Mouse (Mus musculus): ENCODE results near the gene 4930535I16Rik. TPM values are rescaled to one million over a fixed set of nuclear protein-coding genes. Genes with fewer than 3 reads are reported as not detected.
A peak's percentile ranks its signal among the peaks of the same experiment; 100 is the strongest.

The 4930535I16Rik gene
- polyA plus RNA-seq, 1 experiment: not detected

- H3K4me3 ChIP-seq (ENCODE audit: low read depth, low read length): no peak overlapping the region
- peaks cover 8% of the 10 kb centered on the region for H3K36me3 ChIP-seq (ENCODE audit: control insufficient read depth, insufficient read depth, low read length, poor library complexity, severe bottlenecking)
- H3K4me1 ChIP-seq (ENCODE audit: control insufficient read depth, insufficient read depth, low read length): no peaks in the 10 kb centered on the region
- no peaks in the 10 kb centered on the region for H3K27me3 ChIP-seq (ENCODE audit: control insufficient read depth, insufficient read depth, low read length, poor library complexity, severe bottlenecking)
- no peak overlapping the region for H3K9ac ChIP-seq (ENCODE audit: low read depth, poor library complexity, severe bottlenecking)
- TF ChIP-seq EP300 (IDR thresholded peaks at IDR 0.05; ENCODE audit: insufficient read depth, low read depth, low read length) (no peak), POLR2A (IDR thresholded peaks at IDR 0.05; ENCODE audit: insufficient read depth, low read length) (no peak), CTCF (IDR thresholded peaks at IDR 0.05; ENCODE audit: low read depth, low read length) (peak; percentile 25)
- no peaks in the 10 kb centered on the region for H3K9me3 ChIP-seq (replicated peaks; ENCODE audit: control insufficient read depth, insufficient read depth, low read length, poor library complexity, severe bottlenecking)
- no peak overlapping the region for H3K27ac ChIP-seq (ENCODE audit: insufficient read depth, low read length)
Observed at GRCm38 (mm10) chr4:123939838-123940237, 22.0 kb upstream of the 4930535I16Rik start.

DNA sequence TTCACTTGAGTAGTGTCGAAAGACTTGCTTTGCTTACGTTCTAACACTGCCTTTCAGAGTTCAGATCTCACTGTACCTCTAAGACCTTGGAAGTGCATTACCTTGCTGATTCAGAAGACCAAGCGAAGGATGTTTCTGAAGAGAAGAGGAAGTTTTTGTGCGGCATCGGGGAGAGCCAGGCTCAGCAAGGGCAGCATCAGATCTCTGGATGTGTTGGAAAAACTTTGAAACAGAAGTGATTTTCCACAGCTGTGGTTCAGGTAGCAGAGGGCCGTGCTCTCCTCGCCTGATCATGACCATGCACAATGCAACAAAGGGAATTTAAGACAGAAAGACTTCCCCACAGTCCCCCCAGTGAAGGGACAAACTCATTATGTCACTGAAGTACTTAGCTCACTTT is 18.2 kb upstream of the 4930535I16Rik start:
- no peak overlapping the region for H3K9ac ChIP-seq (ENCODE audit: low read depth, poor library complexity, severe bottlenecking)
- H3K27ac ChIP-seq (ENCODE audit: insufficient read depth, low read length): no peak overlapping the region
- H3K4me1 ChIP-seq (ENCODE audit: control insufficient read depth, insufficient read depth, low read length): no peaks in the 10 kb centered on the region
- no peaks in the 10 kb centered on the region for H3K9me3 ChIP-seq (replicated peaks; ENCODE audit: control insufficient read depth, insufficient read depth, low read length, poor library complexity, severe bottlenecking)
- TF ChIP-seq CTCF (IDR thresholded peaks at IDR 0.05; ENCODE audit: low read depth, low read length) (no peak), POLR2A (IDR thresholded peaks at IDR 0.05; ENCODE audit: insufficient read depth, low read length) (no peak), EP300 (IDR thresholded peaks at IDR 0.05; ENCODE audit: insufficient read depth, low read depth, low read length) (no peak)
- no peaks in the 10 kb centered on the region for H3K27me3 ChIP-seq (ENCODE audit: control insufficient read depth, insufficient read depth, low read length, poor library complexity, severe bottlenecking)
- H3K4me3 ChIP-seq (ENCODE audit: low read depth, low read length): no peak overlapping the region
- peaks cover 20% of the 10 kb centered on the region for H3K36me3 ChIP-seq (ENCODE audit: control insufficient read depth, insufficient read depth, low read length, poor library complexity, severe bottlenecking)

- H3K9ac ChIP-seq (ENCODE audit: low read depth, poor library complexity, severe bottlenecking): no peak overlapping the region
- TF ChIP-seq POLR2A (IDR thresholded peaks at IDR 0.05; ENCODE audit: insufficient read depth, low read length) (no peak), CTCF (IDR thresholded peaks at IDR 0.05; ENCODE audit: low read depth, low read length) (no peak), EP300 (IDR thresholded peaks at IDR 0.05; ENCODE audit: insufficient read depth, low read depth, low read length) (no peak)
- peaks cover 22% of the 10 kb centered on the region for H3K36me3 ChIP-seq (ENCODE audit: control insufficient read depth, insufficient read depth, low read length, poor library complexity, severe bottlenecking)
- no peaks in the 10 kb centered on the region for H3K27me3 ChIP-seq (ENCODE audit: control insufficient read depth, insufficient read depth, low read length, poor library complexity, severe bottlenecking)
- no peaks in the 10 kb centered on the region for H3K9me3 ChIP-seq (replicated peaks; ENCODE audit: control insufficient read depth, insufficient read depth, low read length, poor library complexity, severe bottlenecking)
- H3K4me3 ChIP-seq (ENCODE audit: low read depth, low read length): no peak overlapping the region
- H3K27ac ChIP-seq (ENCODE audit: insufficient read depth, low read length): no peak overlapping the region
- H3K4me1 ChIP-seq (ENCODE audit: control insufficient read depth, insufficient read depth, low read length): no peaks in the 10 kb centered on the region
Observed at GRCm38 (mm10) chr4:123934306-123934705, 16.5 kb upstream of the 4930535I16Rik start.

DNA sequence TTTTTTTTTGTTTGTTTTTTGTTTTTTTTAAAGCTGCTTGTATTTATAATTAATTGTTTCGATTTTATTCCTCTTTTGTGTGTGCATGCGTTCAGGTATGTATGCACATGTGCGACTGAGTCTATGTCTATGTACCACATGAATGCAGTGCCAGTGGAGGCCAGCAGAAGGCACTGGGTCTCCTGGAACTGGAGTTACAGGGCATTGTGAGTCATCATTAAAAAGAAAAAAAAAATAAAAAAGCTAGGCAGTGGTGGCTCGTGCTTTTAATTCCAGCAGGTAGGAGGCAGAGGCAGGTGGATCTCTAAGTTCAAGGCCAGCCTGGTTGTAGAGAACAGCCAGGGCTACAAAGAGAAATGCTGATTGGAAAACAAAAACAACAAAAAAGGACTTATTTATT is 12.2 kb upstream of the 4930535I16Rik start:
- Histone ChIP-seq H3K4me1 (ENCODE audit: control insufficient read depth, insufficient read depth, low read length) (peaks cover 4% of the 10 kb centered on the region), H3K27me3 (ENCODE audit: control insufficient read depth, insufficient read depth, low read length, poor library complexity, severe bottlenecking) (no peaks in the 10 kb centered on the region), H3K9me3 (replicated peaks; ENCODE audit: control insufficient read depth, insufficient read depth, low read length, poor library complexity, severe bottlenecking) (no peaks in the 10 kb centered on the region), H3K9ac (ENCODE audit: low read depth, poor library complexity, severe bottlenecking) (no peak overlapping the region), H3K36me3 (ENCODE audit: control insufficient read depth, insufficient read depth, low read length, poor library complexity, severe bottlenecking) (peaks cover 21% of the 10 kb centered on the region), H3K27ac (ENCODE audit: insufficient read depth, low read length) (no peak overlapping the region), H3K4me3 (ENCODE audit: low read depth, low read length) (no peak overlapping the region)
- TF ChIP-seq POLR2A (IDR thresholded peaks at IDR 0.05; ENCODE audit: insufficient read depth, low read length) (no peak), EP300 (IDR thresholded peaks at IDR 0.05; ENCODE audit: insufficient read depth, low read depth, low read length) (no peak), CTCF (IDR thresholded peaks at IDR 0.05; ENCODE audit: low read depth, low read length) (no peak)

DNA sequence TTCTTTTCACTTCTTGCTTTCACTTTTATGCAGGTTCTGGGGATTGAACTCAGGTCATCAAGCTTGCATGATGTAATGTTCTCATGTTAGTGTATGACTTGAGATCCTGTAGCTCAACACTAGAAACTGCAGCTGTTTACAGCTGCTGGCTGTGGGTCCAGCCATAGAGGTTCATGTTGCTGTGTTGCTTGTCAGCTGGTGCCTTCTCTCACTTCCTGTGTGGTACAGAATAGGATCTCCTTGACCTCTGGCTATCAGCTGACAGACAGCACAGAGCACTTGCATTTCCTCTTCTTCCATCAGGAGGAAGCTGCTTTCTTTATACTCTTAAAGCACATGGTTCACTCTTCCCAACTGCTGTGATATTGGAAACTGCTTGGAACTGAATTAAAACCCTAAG is 10.1 kb upstream of the 4930535I16Rik start:
- Histone ChIP-seq H3K9ac (ENCODE audit: low read depth, poor library complexity, severe bottlenecking) (no peak overlapping the region), H3K4me1 (ENCODE audit: control insufficient read depth, insufficient read depth, low read length) (peaks cover 4% of the 10 kb centered on the region), H3K27me3 (ENCODE audit: control insufficient read depth, insufficient read depth, low read length, poor library complexity, severe bottlenecking) (no peaks in the 10 kb centered on the region), H3K27ac (ENCODE audit: insufficient read depth, low read length) (no peak overlapping the region), H3K4me3 (ENCODE audit: low read depth, low read length) (no peak overlapping the region), H3K36me3 (ENCODE audit: control insufficient read depth, insufficient read depth, low read length, poor library complexity, severe bottlenecking) (peaks cover 30% of the 10 kb centered on the region), H3K9me3 (replicated peaks; ENCODE audit: control insufficient read depth, insufficient read depth, low read length, poor library complexity, severe bottlenecking) (no peaks in the 10 kb centered on the region)
- TF ChIP-seq EP300 (IDR thresholded peaks at IDR 0.05; ENCODE audit: insufficient read depth, low read depth, low read length) (no peak), POLR2A (IDR thresholded peaks at IDR 0.05; ENCODE audit: insufficient read depth, low read length) (no peak), CTCF (IDR thresholded peaks at IDR 0.05; ENCODE audit: low read depth, low read length) (no peak)

DNA sequence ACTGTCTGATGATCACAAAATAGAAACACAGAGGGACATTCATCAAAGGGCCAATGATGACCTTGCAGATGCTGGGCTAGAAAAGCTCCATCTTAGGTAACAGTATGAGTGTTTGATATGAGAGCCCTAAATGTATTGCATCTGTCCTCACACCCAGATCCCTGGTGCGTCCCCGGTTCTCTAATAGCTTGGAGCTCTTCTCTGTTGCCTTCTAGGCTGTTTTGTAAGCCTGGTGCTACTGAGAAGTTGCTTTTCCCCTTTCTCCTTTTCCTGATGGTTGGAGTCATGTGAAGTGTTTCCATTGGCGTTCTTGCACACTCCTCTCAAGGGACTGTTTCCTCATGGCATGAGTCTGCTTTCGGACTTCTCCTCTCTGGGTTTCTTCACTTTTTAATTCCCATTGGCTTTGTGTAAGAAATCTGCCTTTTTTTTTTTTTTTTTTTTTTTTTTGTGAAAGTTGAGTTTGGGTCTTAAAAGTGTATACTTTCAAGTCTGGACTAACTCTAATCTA is 3.3 kb upstream of the 4930535I16Rik start:
- no peak for TF ChIP-seq CTCF (IDR thresholded peaks at IDR 0.05; ENCODE audit: low read depth, low read length)
- TF ChIP-seq POLR2A (IDR thresholded peaks at IDR 0.05; ENCODE audit: insufficient read depth, low read length): no peak
- no peak for TF ChIP-seq EP300 (IDR thresholded peaks at IDR 0.05; ENCODE audit: insufficient read depth, low read depth, low read length)
- Histone ChIP-seq H3K4me3 (ENCODE audit: low read depth, low read length) (no peak overlapping the region), H3K27me3 (ENCODE audit: control insufficient read depth, insufficient read depth, low read length, poor library complexity, severe bottlenecking) (no peaks in the 10 kb centered on the region), H3K9ac (ENCODE audit: low read depth, poor library complexity, severe bottlenecking) (no peak overlapping the region), H3K36me3 (ENCODE audit: control insufficient read depth, insufficient read depth, low read length, poor library complexity, severe bottlenecking) (peaks cover 41% of the 10 kb centered on the region), H3K9me3 (replicated peaks; ENCODE audit: control insufficient read depth, insufficient read depth, low read length, poor library complexity, severe bottlenecking) (no peaks in the 10 kb centered on the region), H3K27ac (ENCODE audit: insufficient read depth, low read length) (no peak overlapping the region), H3K4me1 (ENCODE audit: control insufficient read depth, insufficient read depth, low read length) (peaks cover 2% of the 10 kb centered on the region)
